In the genomic region with DNA sequence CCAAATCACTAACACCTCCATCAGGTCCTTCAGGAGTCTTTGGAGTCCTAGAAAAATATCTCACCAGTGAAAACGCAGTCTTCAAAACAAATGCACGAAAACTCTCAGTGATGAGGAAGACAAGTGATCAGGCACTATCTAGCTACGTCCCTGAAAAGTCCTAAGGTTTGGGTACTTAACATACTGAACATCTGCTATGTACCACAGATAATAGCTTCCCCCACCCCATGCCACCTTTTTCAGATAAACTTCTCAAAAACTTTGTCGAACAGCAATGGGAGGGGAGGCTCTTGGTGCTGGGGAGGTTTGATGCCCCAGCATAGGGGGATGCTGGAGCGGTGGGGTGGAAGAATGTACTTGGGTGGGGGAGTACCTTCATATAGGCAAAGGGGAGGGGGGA, we compare ENCODE assay signal across 27 mouse cellular contexts. TPM values are rescaled to one million over a fixed set of nuclear protein-coding genes. Genes with fewer than 3 reads are reported as not detected.
DNase-seq lines count a peak whose midpoint lies in the region; ATAC-seq and TF ChIP-seq lines count a peak whose summit lies in the region.
"Had no signal": no experiment of that assay in that cellular context is flagged by ENCODE, and none has a peak within 500 bp of the region (broad histone marks: within the 10 kb centered on the region; RNA-seq: fewer than 3 reads in every experiment).

No protein-coding gene starts in this region.

- H3K9ac ChIP-seq in MEL (ENCODE audit: control insufficient read depth, low read depth, low read length, poor library complexity, severe bottlenecking), result no peak overlapping the region
- no peak overlapping the region for H3K9ac ChIP-seq in liver, embryonic 13.5 days
- H3K9ac ChIP-seq in liver, embryonic 16.5 days (ENCODE audit: low read depth, low read length), result no peak overlapping the region
- H3K9ac ChIP-seq in midbrain, embryonic 16.5 days (ENCODE audit: low read depth, low read length), result no peak overlapping the region
- no peak overlapping the region for H3K9ac ChIP-seq in midbrain, embryonic 11.5 days (ENCODE audit: low read length)
- H3K9ac ChIP-seq: forebrain, embryonic 13.5 days; heart, embryonic 13.5 days; hindbrain, embryonic 14.5 days had no signal

- peak in 1 of 2 experiments; percentile 13; a peak in 1 of 4 replicates for TF ChIP-seq EP300 in MEL (IDR thresholded peaks at IDR 0.05; ENCODE audit: low read depth in 1 of 2, low read length in 2 of 2)

- no peak for TF ChIP-seq RAD21 in MEL (IDR thresholded peaks at IDR 0.05; ENCODE audit: low read depth, low read length)

- H3K4me2 ChIP-seq in liver, embryonic 13.5 days, result no peak overlapping the region
- H3K4me2 ChIP-seq in liver, embryonic 16.5 days (ENCODE audit: low read depth, low read length), result peak overlapping the region; percentile 20
- no peak overlapping the region for H3K4me2 ChIP-seq in midbrain, embryonic 16.5 days (ENCODE audit: low read length)
- no peak overlapping the region for H3K4me2 ChIP-seq in midbrain, embryonic 11.5 days
- H3K4me2 ChIP-seq: forebrain, embryonic 13.5 days; heart, embryonic 13.5 days; hindbrain, embryonic 14.5 days had no signal

- no peaks in the 10 kb centered on the region for H3K36me3 ChIP-seq in MEL (ENCODE audit: control insufficient read depth in 1 of 2, insufficient read depth in 2 of 2, low read length in 2 of 2)
- H3K36me3 ChIP-seq in liver, embryonic 13.5 days, result no peaks in the 10 kb centered on the region
- H3K36me3 ChIP-seq in liver, embryonic 16.5 days (ENCODE audit: control insufficient read depth, insufficient read depth), result no peaks in the 10 kb centered on the region
- H3K36me3 ChIP-seq in midbrain, embryonic 16.5 days (ENCODE audit: control insufficient read depth, insufficient read depth, low read length), result no peaks in the 10 kb centered on the region
- no peaks in the 10 kb centered on the region for H3K36me3 ChIP-seq in midbrain, embryonic 11.5 days (ENCODE audit: control insufficient read depth, insufficient read depth, low read length)
- H3K36me3 ChIP-seq: forebrain, embryonic 10.5 days; G1E; heart, embryonic 10.5 days; heart, embryonic 13.5 days had no signal

- H3K27ac ChIP-seq in MEL (ENCODE audit: control insufficient read depth, low read depth, low read length), result no peak overlapping the region
- H3K27ac ChIP-seq in liver, embryonic 13.5 days, result no peak overlapping the region
- no peak overlapping the region; the same call in 1 of the 2 replicates for H3K27ac ChIP-seq in liver, embryonic 16.5 days (ENCODE audit: low read length)
- no peak overlapping the region for H3K27ac ChIP-seq in midbrain, embryonic 16.5 days (ENCODE audit: low read length)
- H3K27ac ChIP-seq in midbrain, embryonic 11.5 days (ENCODE audit: low read depth, low read length), result no peak overlapping the region
- H3K27ac ChIP-seq: forebrain, embryonic 10.5 days; forebrain, embryonic 13.5 days; heart, adult 2 months; heart, embryonic 10.5 days; heart, embryonic 13.5 days; hindbrain, embryonic 14.5 days; hindbrain, postnatal 0 days had no signal

- 29% methylated on average over 5 of the region's 5 CpGs for WGBS in liver, embryonic 13.5 days (ENCODE audit: insufficient replicate concordance)
- 37% methylated on average over 5 of the region's 5 CpGs for WGBS in liver, embryonic 16.5 days (ENCODE audit: insufficient replicate concordance)
- WGBS in midbrain, embryonic 16.5 days, result 95% methylated on average over 5 of the region's 5 CpGs
- WGBS in midbrain, embryonic 11.5 days, result 83% methylated on average over 5 of the region's 5 CpGs

- no peak for DNase-seq in MEL (ENCODE audit: low read depth, low spot score)
- no peak for DNase-seq in liver, embryonic 13.5 days
- no peak for DNase-seq in midbrain, embryonic 11.5 days (ENCODE audit: low spot score, missing footprints)
- DNase-seq in cerebellum, adult 18-20 months, result no peak
- DNase-seq: adrenal gland, adult 8-10 months; adrenal gland, postnatal 25 days; B cell, adult 2 months; cerebellum, adult 8-10 months; cerebellum, postnatal 10 days; cerebellum, postnatal 36 days; embryo, embryonic 11 days; gastrocnemius, postnatal 10 days; gastrocnemius, postnatal 36 days; heart, adult 2 months; heart, postnatal 14 days; heart, postnatal 4 days had no signal

- no peak for TF ChIP-seq CTCF in MEL (IDR thresholded peaks at IDR 0.05 in 2 of 3, conservative IDR thresholded peaks at IDR 0.05 in 1 of 3; ENCODE audit: control insufficient read depth in 1 of 3, insufficient read depth in 1 of 3, low read depth in 2 of 3, low read length in 3 of 3, poor library complexity in 1 of 3, severe bottlenecking in 1 of 3)

- TF ChIP-seq POLR2A in MEL (IDR thresholded peaks at IDR 0.05; ENCODE audit: control insufficient read depth in 1 of 2, insufficient read depth in 1 of 2, low read depth in 1 of 2, low read length in 2 of 2, poor library complexity in 1 of 2), result no peak

- H3K4me1 ChIP-seq in MEL (ENCODE audit: control insufficient read depth in 1 of 2, insufficient read depth in 2 of 2, low read length in 2 of 2), result peaks cover 4 to 12% of the 10 kb centered on the region in 2 experiments; a peak in 2 of 4 replicates
- H3K4me1 ChIP-seq in liver, embryonic 13.5 days (replicated peaks), result peaks cover 46% of the 10 kb centered on the region
- H3K4me1 ChIP-seq in liver, embryonic 16.5 days (ENCODE audit: control insufficient read depth, low read depth, low read length), result peaks cover 16% of the 10 kb centered on the region
- peaks cover 27% of the 10 kb centered on the region for H3K4me1 ChIP-seq in midbrain, embryonic 16.5 days (ENCODE audit: control insufficient read depth, insufficient read depth, low read length)
- peaks cover 10% of the 10 kb centered on the region for H3K4me1 ChIP-seq in midbrain, embryonic 11.5 days (ENCODE audit: control insufficient read depth, insufficient read depth, low read length)

- no peak overlapping the region for H3K4me3 ChIP-seq in MEL (ENCODE audit: control insufficient read depth in 1 of 2, insufficient read depth in 1 of 2, low read depth in 2 of 2, low read length in 2 of 2)
- no peak overlapping the region for H3K4me3 ChIP-seq in liver, embryonic 13.5 days (replicated peaks)
- H3K4me3 ChIP-seq in liver, embryonic 16.5 days (ENCODE audit: low read depth, low read length), result no peak overlapping the region
- H3K4me3 ChIP-seq in midbrain, embryonic 16.5 days (ENCODE audit: low read depth, low read length), result no peak overlapping the region
- H3K4me3 ChIP-seq in midbrain, embryonic 11.5 days (ENCODE audit: low read depth, low read length), result no peak overlapping the region
- H3K4me3 ChIP-seq: forebrain, embryonic 10.5 days; forebrain, embryonic 13.5 days; heart, adult 2 months; heart, embryonic 10.5 days; heart, embryonic 13.5 days had no signal

- H3K79me2 ChIP-seq in MEL (ENCODE audit: control insufficient read depth, insufficient read depth, low read length, poor library complexity), result no peaks in the 10 kb centered on the region

- ATAC-seq in liver, embryonic 13.5 days (ENCODE audit: low read depth), result peak; percentile 73
- ATAC-seq in liver, embryonic 16.5 days (ENCODE audit: low read depth), result peak; percentile 78
- ATAC-seq in midbrain, embryonic 16.5 days, result no peak
- no peak for ATAC-seq in midbrain, embryonic 11.5 days (ENCODE audit: low FRiP score)
- ATAC-seq: forebrain, embryonic 13.5 days; forebrain, embryonic 16.5 days; hindbrain, postnatal 0 days; inflammation-experienced regulatory T-cells, adult 6 months had no signal

- H3K27me3 ChIP-seq in MEL (ENCODE audit: control insufficient read depth in 1 of 2, insufficient read depth in 2 of 2, low read length in 2 of 2), result no peaks in the 10 kb centered on the region
- H3K27me3 ChIP-seq in liver, embryonic 13.5 days, result no peaks in the 10 kb centered on the region
- H3K27me3 ChIP-seq in liver, embryonic 16.5 days (ENCODE audit: control insufficient read depth, insufficient read depth, low read depth, low read length), result no peaks in the 10 kb centered on the region
- no peaks in the 10 kb centered on the region for H3K27me3 ChIP-seq in midbrain, embryonic 16.5 days (ENCODE audit: control insufficient read depth, insufficient read depth, low read depth, low read length)
- H3K27me3 ChIP-seq in midbrain, embryonic 11.5 days (ENCODE audit: control insufficient read depth, insufficient read depth, low read length), result no peaks in the 10 kb centered on the region
- H3K27me3 ChIP-seq: forebrain, embryonic 13.5 days; heart, embryonic 13.5 days had no signal

- no peaks in the 10 kb centered on the region for H3K9me3 ChIP-seq in MEL (replicated peaks; ENCODE audit: insufficient read depth, low read length)
- H3K9me3 ChIP-seq in liver, embryonic 13.5 days (replicated peaks), result no peaks in the 10 kb centered on the region
- no peaks in the 10 kb centered on the region for H3K9me3 ChIP-seq in liver, embryonic 16.5 days (replicated peaks; ENCODE audit: control insufficient read depth, low read length)
- no peaks in the 10 kb centered on the region for H3K9me3 ChIP-seq in midbrain, embryonic 16.5 days (replicated peaks; ENCODE audit: control insufficient read depth, low read length, poor library complexity, severe bottlenecking)
- no peaks in the 10 kb centered on the region for H3K9me3 ChIP-seq in midbrain, embryonic 11.5 days (ENCODE audit: control insufficient read depth, low read length)
- H3K9me3 ChIP-seq: forebrain, embryonic 10.5 days; forebrain, embryonic 13.5 days; G1E; heart, embryonic 10.5 days; heart, embryonic 13.5 days had no signal

TF ChIP-seq in MEL, 35 proteins besides CTCF, POLR2A, EP300 and RAD21:
- TF ChIP-seq GATA1 (IDR thresholded peaks at IDR 0.05; ENCODE audit: low read depth, low read length), result no peak
- no peak for TF ChIP-seq TAL1 (IDR thresholded peaks at IDR 0.05; ENCODE audit: low read length)
- no peak for TF ChIP-seq MXI1 (IDR thresholded peaks at IDR 0.05; ENCODE audit: low read depth, low read length)
- TF ChIP-seq KAT2A (conservative IDR thresholded peaks at IDR 0.05; ENCODE audit: low read depth, low read length), result no peak
- TF ChIP-seq TCF12 (IDR thresholded peaks at IDR 0.05; ENCODE audit: low read depth, low read length), result peak; percentile 35; the same call in 1 of the 2 replicates

RNA-seq across cellular contexts. Expression of a gene that starts 6.1 kb away (rescaled TPM):
- 1.1 and 2.2 TPM in 2 replicates for total RNA-seq in MEL (2012; rRNA removed)
- 1 to 10 TPM in 1 of 2 experiments, not detected in 1; 3.0 TPM for polyA plus RNA-seq in MEL (2012; ENCODE audit: insufficient read depth in 1 of 2, insufficient read length in 2 of 2, low read depth in 1 of 2, low replicate concordance in 2 of 2, missing spikeins in 1 of 2)
- 2.2 and 2.4 TPM in 2 replicates for polyA plus RNA-seq in liver, embryonic 13.5 days (2015; fragmentation: Nextera tagmentation; extraction: Ambion mirVana)
- polyA plus RNA-seq in liver, embryonic 16.5 days (2015; fragmentation: Nextera tagmentation; extraction: Ambion mirVana), result 3.8 and 4.5 TPM in 2 replicates
- polyA plus RNA-seq in midbrain, embryonic 16.5 days (2015; fragmentation: Nextera tagmentation; extraction: Ambion mirVana), result 22.8 and 23.3 TPM in 2 replicates
- 14.6 and 15.7 TPM in 2 replicates for polyA plus RNA-seq in midbrain, embryonic 11.5 days (2014; fragmentation: Nextera tagmentation; extraction: Ambion mirVana)
- polyA plus RNA-seq: G1E had no signal

Comparison
In these comparisons a context has a peak if more than half of its experiments do, and no peak if none do; other contexts are left out.
1. ATAC-seq: peak in liver, embryonic 13.5 days (single experiment) and liver, embryonic 16.5 days (single experiment); none in midbrain, embryonic 16.5 days (single experiment) and midbrain, embryonic 11.5 days (single experiment).